Mouse (Mus musculus) thymus, postnatal 0 days (tissue): Measurements from ENCODE around the gene Pih1d1. TPM values are rescaled to one million over a fixed set of nuclear protein-coding genes. Genes with fewer than 3 reads are reported as not detected.
A peak's percentile ranks its signal among the peaks of the same experiment; 100 is the strongest.

Source experiments
- DNase-seq: peaks from one replicate; pipeline ENCODE4 v3.0.0-alpha.2; 2015; ENCODE audit warnings: low spot score
- microRNA counts: library from miRNA; unstranded; fragments of <30 nt; microRNA quantifications from one replicate; lab custom pipeline; 2015
- microRNA-seq: library from miRNA; unstranded; fragments of <30 nt; microRNA quantifications from one replicate; pipeline ENCODE4, GENCODE M21; 2016; ENCODE audit warnings: borderline number of aligned reads
- polyA plus RNA-seq: library from polyadenylated mRNA; unstranded; fragments of >200 nt; fragmentation: Nextera tagmentation; extraction: Ambion mirVana; gene quantifications from 2 replicates; pipeline ENCODE4 v1.2.1, GENCODE M21; 2015

The Pih1d1 gene
- polyA plus RNA-seq, 1 experiment from 2014 or later, result 88.2 TPM

DNA sequence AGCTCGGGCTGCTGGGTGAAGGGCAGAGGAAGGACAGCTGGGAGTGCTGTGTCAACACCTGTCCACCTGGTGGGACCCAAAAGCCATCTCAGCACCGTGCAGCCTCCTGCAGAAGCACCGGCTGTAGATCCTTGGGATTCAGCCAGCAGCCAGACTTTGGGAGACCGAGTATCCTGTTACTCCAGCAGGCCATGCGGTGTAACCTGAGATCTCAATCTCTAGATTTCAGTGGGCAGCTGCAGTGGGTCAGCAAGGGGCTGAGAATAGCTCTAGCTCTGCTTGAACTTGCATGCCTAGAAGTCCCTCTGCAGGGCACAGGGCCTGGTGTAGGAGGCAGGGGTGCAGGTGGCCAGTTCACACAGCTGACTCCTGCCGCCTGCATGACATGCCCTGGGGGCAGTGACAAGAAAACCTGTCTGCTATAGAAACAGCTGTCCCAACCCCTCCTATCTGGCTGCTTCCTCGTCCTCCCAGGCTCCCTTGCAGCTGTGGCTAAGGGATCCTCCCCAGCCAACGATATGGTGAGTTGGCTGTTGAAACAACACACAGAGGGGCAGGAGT is 37.8 kb downstream of the Pih1d1 start:
- no peak for DNase-seq

GRCm38 (mm10) chr7:45192585-45193310 is 38.6 kb downstream of the Pih1d1 start:
- DNase-seq, result no peak

GRCm38 (mm10) chr7:45193406-45193805 is 39.3 kb downstream of the Pih1d1 start:
- no peak for DNase-seq

DNA sequence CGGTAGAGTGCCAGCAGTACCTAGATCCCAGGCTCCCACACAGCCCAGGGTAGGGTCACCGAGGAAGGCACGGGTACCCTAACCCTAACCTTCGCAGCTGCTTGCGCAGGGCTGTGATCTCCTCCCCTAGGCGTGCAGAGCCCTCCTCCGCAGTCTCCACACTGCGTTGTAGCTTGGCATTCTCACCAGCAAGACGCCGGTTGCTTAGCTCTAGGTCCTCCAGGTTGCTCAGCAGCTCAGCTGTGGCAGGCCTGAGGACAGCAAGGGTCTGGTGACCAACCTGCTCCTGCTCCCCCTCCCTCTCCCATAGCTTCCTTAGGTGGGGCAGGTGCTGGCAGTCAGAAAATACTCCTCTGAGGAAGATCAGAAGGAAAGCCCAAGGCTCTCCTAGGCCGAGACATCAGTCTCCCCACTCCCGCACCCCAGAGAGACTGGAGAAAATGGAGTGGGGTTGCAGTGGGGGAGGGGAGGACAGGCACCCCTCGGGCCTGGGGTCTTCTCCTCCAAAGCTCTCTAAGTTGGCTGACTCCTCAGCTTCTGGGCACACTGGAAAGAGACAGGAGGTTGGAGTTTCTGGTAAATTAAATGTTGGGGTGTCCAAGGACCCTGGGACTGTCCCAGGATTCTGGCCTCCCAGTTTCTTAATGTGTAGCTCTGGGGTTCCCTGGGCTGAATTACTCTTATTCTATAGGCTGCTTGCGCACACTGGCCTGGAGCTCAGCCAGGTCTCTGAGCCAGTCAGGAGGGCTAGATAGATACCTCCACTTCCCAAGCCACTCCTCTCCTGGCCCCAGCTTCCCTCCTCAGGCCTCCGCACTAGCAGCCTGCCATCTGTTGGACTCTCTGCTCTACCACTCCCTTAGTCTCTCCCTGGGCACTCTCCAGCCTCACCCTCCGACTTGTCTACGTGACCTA is 40.0 kb downstream of the Pih1d1 start:
- no peak for DNase-seq

DNA sequence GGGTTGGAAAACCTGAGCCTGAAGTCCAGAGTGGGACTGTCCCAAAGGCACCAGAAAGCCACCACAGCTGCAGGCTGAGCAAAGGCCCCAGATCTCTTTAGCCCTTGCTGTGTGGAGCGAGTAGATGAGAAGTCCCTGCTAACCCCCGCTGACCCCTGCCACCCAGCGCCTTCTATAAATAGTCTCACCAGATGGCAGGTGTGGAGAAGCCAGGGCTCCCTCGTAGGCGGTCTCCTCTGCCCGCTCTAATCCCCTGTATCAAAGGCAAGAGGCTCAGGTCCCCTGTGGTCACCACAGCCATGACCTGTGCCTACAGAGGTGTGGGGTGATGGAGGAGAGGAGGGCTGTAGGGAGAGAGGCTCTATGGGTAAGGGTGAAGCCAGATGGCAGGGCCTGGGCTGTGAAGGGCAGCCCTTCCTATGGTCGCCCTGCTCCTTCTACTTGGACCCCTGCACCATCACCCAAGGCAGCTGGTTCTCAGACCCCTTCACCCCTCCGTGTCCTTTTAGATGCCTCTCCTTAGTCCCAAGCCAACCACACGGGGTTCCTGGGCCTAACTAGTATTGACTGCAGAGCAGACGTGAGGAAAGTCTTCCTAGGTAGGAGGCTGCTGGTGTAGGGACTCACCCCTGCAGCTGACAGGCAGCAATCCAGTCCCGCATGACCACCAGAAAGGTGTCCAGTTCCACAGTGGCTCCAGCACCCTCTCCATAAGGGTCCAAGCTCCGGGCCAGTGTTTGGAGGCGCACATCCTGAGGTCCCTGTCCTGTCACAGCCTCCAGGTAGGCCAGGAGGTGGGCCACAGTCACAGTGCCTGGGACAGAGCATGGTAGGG is 41.5 kb downstream of the Pih1d1 start:
- no peak for DNase-seq

- no peak for DNase-seq
Measured at GRCm38 (mm10) chr7:45196176-45196535, 42.1 kb downstream of the Pih1d1 start.

DNA sequence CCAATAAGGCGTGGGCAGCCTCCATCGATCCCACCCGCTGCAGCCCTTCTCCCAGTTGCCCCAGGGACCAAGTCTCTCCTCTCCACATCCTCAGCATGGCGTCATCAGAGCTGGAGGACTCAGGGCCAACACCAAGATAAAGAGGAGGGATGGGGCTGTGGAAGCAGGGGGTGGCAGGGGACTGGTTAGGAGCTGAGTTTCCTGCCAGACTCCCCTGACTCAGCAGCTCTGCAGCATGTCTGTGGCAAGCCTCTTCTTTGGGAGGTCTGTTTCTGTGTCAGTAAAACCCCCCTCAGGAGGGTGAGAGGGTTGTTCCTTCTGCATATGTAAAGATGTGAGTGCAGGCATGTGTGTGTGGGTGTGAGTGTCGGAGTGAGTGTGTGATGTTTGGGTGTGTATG is 42.9 kb downstream of the Pih1d1 start:
- DNase-seq, result no peak

DNA sequence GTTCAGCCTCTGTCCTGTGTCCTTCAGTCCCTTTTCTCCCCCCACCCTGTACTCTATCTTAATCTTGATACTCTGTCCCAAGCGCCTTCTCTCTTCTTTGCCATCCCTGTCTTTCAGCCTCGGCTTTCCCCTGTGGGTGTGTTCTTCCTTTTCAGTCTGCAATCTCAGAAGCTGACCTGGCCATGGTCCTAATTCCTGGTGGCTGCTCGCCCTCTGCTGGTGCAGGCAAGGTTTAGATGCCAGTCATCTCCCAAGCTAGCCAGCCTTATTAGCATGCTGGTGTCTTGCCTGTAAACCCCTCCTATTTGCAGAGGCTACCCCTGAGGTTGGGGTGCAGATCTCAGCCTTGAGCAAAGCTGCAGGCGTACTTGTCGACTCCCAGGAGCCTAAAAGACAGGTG is 44.3 kb downstream of the Pih1d1 start:
- no peak for DNase-seq

DNA sequence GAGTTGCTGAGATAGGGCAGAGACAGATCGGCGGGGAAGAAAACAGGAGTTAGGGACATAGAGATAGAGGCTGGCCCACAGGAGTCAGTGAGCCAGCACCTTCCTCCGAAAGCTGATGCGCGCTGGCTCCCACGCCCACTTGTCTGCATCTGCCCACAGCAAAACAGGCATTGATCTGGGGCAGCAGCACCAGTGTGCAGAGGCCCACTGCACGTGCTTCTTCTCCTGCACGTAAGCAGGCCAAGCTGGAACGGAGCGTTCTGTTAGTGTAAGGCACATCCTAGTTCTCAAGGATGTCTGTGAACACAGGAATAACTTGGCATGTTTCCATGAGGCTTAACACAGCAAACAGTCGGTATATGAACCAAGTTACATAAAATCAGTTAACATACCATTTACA is 44.9 kb downstream of the Pih1d1 start:
- no peak for DNase-seq

DNA sequence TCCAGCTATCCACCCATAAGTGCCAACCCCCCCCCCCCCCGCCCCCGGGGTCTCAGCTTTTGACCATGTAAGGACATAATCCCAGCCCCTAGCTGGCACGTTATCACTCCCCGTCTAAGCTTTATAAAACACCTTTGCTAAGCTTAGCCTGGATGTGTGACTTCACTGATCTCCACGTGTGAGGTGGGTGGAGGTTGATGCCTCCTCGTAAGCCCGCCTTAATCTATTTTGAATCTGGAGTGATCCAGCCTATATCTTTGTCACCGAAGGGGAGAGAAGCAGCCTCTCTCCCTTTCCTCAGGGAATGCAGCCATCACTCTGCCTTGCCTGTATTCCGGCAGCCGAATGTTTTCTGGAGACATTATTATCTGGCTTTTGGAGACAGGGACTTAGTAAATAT is 48.6 kb downstream of the Pih1d1 start:
- no peak for DNase-seq

DNA sequence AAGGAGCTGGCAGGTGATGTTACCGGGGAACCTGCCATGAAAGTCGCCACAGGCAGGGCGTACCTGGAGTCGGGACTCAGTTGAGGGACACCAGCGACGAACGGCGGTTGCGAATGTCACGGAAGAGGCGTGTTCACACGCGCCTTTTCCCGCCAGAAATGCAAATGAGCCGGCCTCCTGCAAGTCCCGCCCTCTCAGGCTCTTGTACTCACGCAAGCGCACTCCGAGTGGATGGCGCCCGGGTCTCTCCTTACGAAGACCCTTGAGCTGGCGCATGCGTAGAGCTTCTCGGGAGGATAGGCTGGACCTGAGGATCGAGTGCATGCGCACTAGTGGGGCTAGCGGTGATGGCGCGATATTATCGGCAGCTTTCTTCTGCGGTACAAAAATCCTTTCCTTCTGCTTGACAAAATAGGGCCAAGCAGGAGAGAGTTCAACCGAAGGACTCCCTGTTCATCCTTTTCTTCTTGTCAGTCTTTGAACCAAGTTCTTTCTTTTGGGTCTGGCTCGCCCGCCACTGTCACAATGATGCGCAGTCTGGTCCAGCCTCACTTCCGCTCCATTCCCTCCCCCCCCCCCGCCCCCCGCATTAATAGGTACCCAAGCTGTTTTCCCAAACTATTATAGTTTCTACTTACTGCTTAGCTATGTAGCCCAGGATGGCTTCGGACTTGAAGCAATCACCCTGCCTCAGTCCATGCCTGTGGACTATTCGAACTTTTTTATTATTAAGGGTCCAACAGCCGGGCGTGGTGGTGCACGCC is 50.5 kb downstream of the Pih1d1 start, which contains the start of gene Ccdc155:
Gene Ccdc155, minus strand, starts transcription at position 513 of the 764 bp plus-strand sequence.
- peak; percentile 97 for DNase-seq

DNA sequence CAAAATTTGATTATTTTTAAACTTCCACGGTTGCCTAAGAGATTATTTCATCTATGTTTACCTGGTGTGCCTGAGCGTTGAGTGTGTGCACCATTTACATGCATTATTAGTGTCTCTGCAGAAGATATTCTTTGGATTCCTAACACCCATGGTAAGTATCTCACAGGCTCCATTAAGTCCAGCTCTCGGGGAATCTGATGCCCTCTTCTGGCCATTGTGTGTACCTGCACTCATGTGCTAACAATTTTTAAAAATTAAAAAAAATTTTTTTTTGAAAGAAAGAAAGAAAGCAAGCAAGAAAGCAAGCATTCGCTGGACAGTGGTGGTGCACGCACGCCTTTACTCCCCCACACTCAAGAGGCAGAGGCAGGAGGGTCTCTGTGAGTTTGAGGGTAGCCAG is 54.2 kb downstream of the Pih1d1 start:
- DNase-seq, result peak; percentile 5

MicroRNAs encoded within 50 kb of the gene (microRNA counts, 519-probe panel; counts per million panel counts)
- microRNA mmu-miR-150 (lab: Ali Mortazavi, UCI), result 8,513 counts per million, percentile 98 among the panel's probes with 10 or more counts

Small RNA genes lying within 50 kb of the gene (microRNA-seq; reads per million reads assigned to microRNA genes)
- 2,109 reads per million, percentile 78 among the genes with 10 or more reads in this experiment for gene Mir150
- 91.1 reads per million, percentile 44 among the genes with 10 or more reads in this experiment for gene Mir5121
- not detected for gene Mir7055

Other genes starting within 250 kb of the Pih1d1 start
- gene Ap2a1, start 224.8 kb upstream of the Pih1d1 start, polyA plus RNA-seq, result 34.5 and 37.5 TPM in 2 replicates
- 0.23 and 0.25 TPM in 2 replicates for gene Tsks, start 211.1 kb upstream of the Pih1d1 start, polyA plus RNA-seq
- 1.2 and 2.0 TPM in 2 replicates for gene Cpt1c, start 179.5 kb upstream of the Pih1d1 start, polyA plus RNA-seq
- gene Prmt1, start 167.7 kb upstream of the Pih1d1 start, polyA plus RNA-seq, result 364 and 365 TPM in 2 replicates
- 138 and 145 TPM in 2 replicates for gene Irf3, start 156.7 kb upstream of the Pih1d1 start, polyA plus RNA-seq
- gene Bcl2l12, start 155.6 kb upstream of the Pih1d1 start, polyA plus RNA-seq, result 66.6 and 68.8 TPM in 2 replicates
- 19.6 and 20.1 TPM in 2 replicates for gene Scaf1, start 137.9 kb upstream of the Pih1d1 start, polyA plus RNA-seq
- 35.8 and 37.0 TPM in 2 replicates for gene Rras, start 136.3 kb upstream of the Pih1d1 start, polyA plus RNA-seq
- gene Prr12, start 101.4 kb upstream of the Pih1d1 start, polyA plus RNA-seq, result 7.6 and 9.0 TPM in 2 replicates
- 84.4 and 86.3 TPM in 2 replicates for gene Nosip, start 91.9 kb upstream of the Pih1d1 start, polyA plus RNA-seq
- gene Prrg2, start 91.6 kb upstream of the Pih1d1 start, polyA plus RNA-seq, result 9.9 and 10.0 TPM in 2 replicates
- gene Rcn3, start 62.1 kb upstream of the Pih1d1 start, polyA plus RNA-seq, result 41.4 and 41.8 TPM in 2 replicates
- 42.6 and 47.6 TPM in 2 replicates for gene Fcgrt, start 50.5 kb upstream of the Pih1d1 start, polyA plus RNA-seq
- gene Rps11, start 29.9 kb upstream of the Pih1d1 start, polyA plus RNA-seq, result 2,260 and 2,287 TPM in 2 replicates
- 2,581 and 2,590 TPM in 2 replicates for gene Rpl13a, start 25.5 kb upstream of the Pih1d1 start, polyA plus RNA-seq
- gene Gm45713, start 18.1 kb upstream of the Pih1d1 start, polyA plus RNA-seq, result 1.5 and 2.2 TPM in 2 replicates
- 21.5 and 24.5 TPM in 2 replicates for gene Flt3l, start 17.9 kb upstream of the Pih1d1 start, polyA plus RNA-seq
- 41.6 and 43.3 TPM in 2 replicates for gene Aldh16a1, start 281 bp downstream of the Pih1d1 start, polyA plus RNA-seq
- 0.06 TPM in 1 of 2 replicates, not detected in the other for gene Slc17a7, start 9.6 kb downstream of the Pih1d1 start, polyA plus RNA-seq
- not detected in 2 replicates for gene Gfy, start 25.3 kb downstream of the Pih1d1 start, polyA plus RNA-seq
- not detected in 2 replicates for gene Pth2, start 26.7 kb downstream of the Pih1d1 start, polyA plus RNA-seq
- gene Ccdc155, start 50.6 kb downstream of the Pih1d1 start, polyA plus RNA-seq, result 0.20 and 0.37 TPM in 2 replicates
- gene Dkkl1, start 57.8 kb downstream of the Pih1d1 start, polyA plus RNA-seq, result 5.1 and 7.6 TPM in 2 replicates
- gene Tead2, start 61.5 kb downstream of the Pih1d1 start, polyA plus RNA-seq, result 4.8 and 5.1 TPM in 2 replicates
- 143 and 146 TPM in 2 replicates for gene Cd37, start 84.8 kb downstream of the Pih1d1 start, polyA plus RNA-seq
- 0.17 TPM in 1 of 2 replicates, not detected in the other for gene Slc6a16, start 86.8 kb downstream of the Pih1d1 start, polyA plus RNA-seq
- 0.08 TPM in 1 of 2 replicates, not detected in the other for gene Slc6a21, start 123.2 kb downstream of the Pih1d1 start, polyA plus RNA-seq
- gene Trpm4, start 179.5 kb downstream of the Pih1d1 start, polyA plus RNA-seq, result 4.9 and 5.2 TPM in 2 replicates
- 0.08 and 0.09 TPM in 2 replicates for gene Hrc, start 181.0 kb downstream of the Pih1d1 start, polyA plus RNA-seq
- 0.27 and 0.49 TPM in 2 replicates for gene Ppfia3, start 212.7 kb downstream of the Pih1d1 start, polyA plus RNA-seq
- gene Lin7b, start 216.3 kb downstream of the Pih1d1 start, polyA plus RNA-seq, result 0.49 and 0.79 TPM in 2 replicates
- 198 and 222 TPM in 2 replicates for gene Snrnp70, start 241.4 kb downstream of the Pih1d1 start, polyA plus RNA-seq